Mouse (Mus musculus): ENCODE data around the gene Cdip1. TPM values are rescaled to one million over a fixed set of nuclear protein-coding genes. Genes with fewer than 3 reads are reported as not detected.

Cdip1 gene
- 88.7 and 89.2 TPM in 2 replicates for polyA plus RNA-seq (2012; rRNA removed)

GRCm38 (mm10) chr16:4789810-4790559, at the start of gene Cdip1:
Cdip1 (minus strand) TSS chr16:4790292.

GRCm38 (mm10) chr16:4835191-4835590, 45.1 kb upstream of the Cdip1 start, which contains the start of gene 4930562C15Rik:
4930562C15Rik (plus strand) TSS chr16:4835416.

GRCm38 (mm10) chr16:4725780-4726527, 64.1 kb downstream of the Cdip1 start, which contains the start of gene Hmox2:
Hmox2 (plus strand) TSS chr16:4726361.

GRCm38 (mm10) chr16:4718753-4719518, 71.2 kb downstream of the Cdip1 start, which contains the start of gene Nmral1:
Nmral1 (minus strand) TSS chr16:4719356.

Other genes starting within 250 kb of the Cdip1 start
- 23.0 and 29.0 TPM in 2 replicates for gene Srl, start 248.5 kb downstream of the Cdip1 start, polyA plus RNA-seq (2012; rRNA removed)
- gene Tfap4, start 230.4 kb downstream of the Cdip1 start, polyA plus RNA-seq (2012; rRNA removed) = 14.2 and 15.1 TPM in 2 replicates
- gene Glis2, start 195.6 kb downstream of the Cdip1 start, polyA plus RNA-seq (2012; rRNA removed) = 44.0 and 46.0 TPM in 2 replicates
- gene Pam16, start 165.3 kb downstream of the Cdip1 start, polyA plus RNA-seq (2012; rRNA removed) = 123 and 132 TPM in 2 replicates
- 8.3 and 20.3 TPM in 2 replicates for gene Vasn, start 150.4 kb downstream of the Cdip1 start, polyA plus RNA-seq (2012; rRNA removed)
- 26.8 and 28.4 TPM in 2 replicates for gene Dnaja3, start 150.3 kb downstream of the Cdip1 start, polyA plus RNA-seq (2012; rRNA removed)
- 63.0 and 68.3 TPM in 2 replicates for gene Coro7, start 110.5 kb downstream of the Cdip1 start, polyA plus RNA-seq (2012; rRNA removed)
- gene Nmral1, start 70.9 kb downstream of the Cdip1 start, polyA plus RNA-seq (2012; rRNA removed) = 90.5 and 100.0 TPM in 2 replicates
- 60.4 and 61.9 TPM in 2 replicates for gene Hmox2, start 63.9 kb downstream of the Cdip1 start, polyA plus RNA-seq (2012; rRNA removed)
- gene 4930562C15Rik, start 45.1 kb upstream of the Cdip1 start, polyA plus RNA-seq (2012; rRNA removed) = 0.01 TPM in 1 of 2 replicates, not detected in the other
- gene Ubald1, start 90.0 kb upstream of the Cdip1 start, polyA plus RNA-seq (2012; rRNA removed) = 34.0 and 37.0 TPM in 2 replicates
- 118 and 123 TPM in 2 replicates for gene Mgrn1, start 96.0 kb upstream of the Cdip1 start, polyA plus RNA-seq (2012; rRNA removed)
- 101 and 106 TPM in 2 replicates for gene Nudt16l1, start 148.5 kb upstream of the Cdip1 start, polyA plus RNA-seq (2012; rRNA removed)
- 116 and 119 TPM in 2 replicates for gene Anks3, start 173.9 kb upstream of the Cdip1 start, polyA plus RNA-seq (2012; rRNA removed)
- gene Sept12, start 207.6 kb upstream of the Cdip1 start, polyA plus RNA-seq (2012; rRNA removed) = not detected in 2 replicates
- 0.87 and 2.6 TPM in 2 replicates for gene Smim22, start 217.0 kb upstream of the Cdip1 start, polyA plus RNA-seq (2012; rRNA removed)
- gene Rogdi, start 223.3 kb upstream of the Cdip1 start, polyA plus RNA-seq (2012; rRNA removed) = 133 and 146 TPM in 2 replicates